Mouse (Mus musculus): ENCODE results near the gene Aifm1. TPM values are rescaled to one million over a fixed set of nuclear protein-coding genes. Genes with fewer than 3 reads are reported as not detected.

The Aifm1 gene
- polyA plus RNA-seq, 1 experiment from 2014 or later = 102 TPM

DNA sequence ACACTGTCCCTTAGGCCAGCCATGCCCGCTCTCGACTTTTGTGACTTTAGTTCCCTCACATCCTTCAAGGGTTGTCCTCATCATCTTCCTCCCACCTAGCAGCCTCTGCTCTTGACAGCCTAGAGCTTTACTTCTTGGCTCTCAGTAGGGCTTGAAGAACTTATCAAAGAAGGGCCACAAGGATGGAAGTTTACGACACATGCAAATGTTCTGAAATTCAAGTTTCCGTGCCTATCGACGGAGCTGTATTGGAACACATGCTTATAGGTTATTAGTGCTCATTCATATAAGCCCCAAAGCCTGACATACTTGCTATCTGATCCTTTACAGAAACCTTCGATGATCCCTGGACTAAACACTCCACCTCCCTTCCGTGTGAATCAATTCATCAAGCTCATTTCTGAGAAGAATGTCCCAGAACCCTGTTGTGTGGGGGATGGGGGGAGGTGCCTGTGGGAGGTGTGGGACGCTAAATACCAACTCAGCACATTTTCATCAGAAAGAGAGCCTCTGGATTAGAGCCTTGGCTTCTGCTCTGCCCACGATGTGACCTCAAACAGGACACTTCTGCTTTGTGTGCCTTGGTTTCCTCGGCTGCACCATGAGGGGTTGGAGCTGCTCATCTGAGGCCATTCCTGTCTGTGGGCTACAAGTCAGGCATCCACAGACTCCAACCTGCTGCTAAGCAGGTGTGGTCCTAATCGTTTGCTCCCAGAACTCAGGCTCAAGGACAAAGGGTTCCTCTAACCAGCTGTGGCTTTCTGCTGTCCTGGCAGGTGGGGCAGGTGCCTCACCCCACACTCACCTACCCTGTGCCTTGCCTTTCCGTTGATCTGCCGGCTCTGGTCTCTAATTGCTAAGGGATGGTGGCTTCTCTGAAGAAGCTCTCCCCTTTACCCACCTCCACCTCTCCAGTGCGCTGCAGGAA is 80.5 kb downstream of the Aifm1 start:
- peak overlapping the region; percentile 24; the same call in 1 of the 2 replicates for H3K4me2 ChIP-seq (replicated peaks)
- no peaks in the 10 kb centered on the region for H3K9me3 ChIP-seq
- peak; percentile 40 for ATAC-seq
- no peaks in the 10 kb centered on the region for H3K27me3 ChIP-seq (replicated peaks)
- H3K27ac ChIP-seq = peak overlapping the region; percentile 17; the same call in 1 of the 2 replicates
- H3K36me3 ChIP-seq = no peaks in the 10 kb centered on the region
- H3K4me1 ChIP-seq (replicated peaks) = 0 out of 2 replicates have a peak, but pooled peaks cover 18% of the 10 kb centered on the region
- 63% methylated on average over 15 of the region's 15 CpGs for WGBS
- H3K4me3 ChIP-seq (replicated peaks) = no peak overlapping the region
- H3K9ac ChIP-seq = no peak overlapping the region

DNA sequence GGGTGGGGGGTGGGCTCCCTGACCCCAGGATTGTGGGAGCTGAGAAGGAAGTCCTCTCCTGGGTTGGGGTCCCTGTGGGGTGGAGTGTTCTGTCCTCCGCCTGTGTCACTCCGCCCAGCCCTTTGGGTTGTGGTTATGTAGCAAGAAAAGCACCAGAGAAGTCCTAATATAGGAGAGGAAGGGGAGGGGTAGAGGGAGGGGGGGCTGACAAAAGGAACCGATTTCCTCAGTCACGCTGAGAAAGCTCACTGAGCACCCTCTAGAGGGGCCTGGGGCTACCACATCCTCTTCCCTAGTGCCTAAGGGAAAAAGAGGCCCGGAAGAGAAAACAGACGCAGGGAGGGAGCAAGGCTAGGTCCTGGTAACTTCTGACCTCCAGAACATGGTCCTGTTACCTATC is 83.8 kb downstream of the Aifm1 start:
- no peak overlapping the region for H3K9ac ChIP-seq
- 0 out of 2 replicates have a peak, but pooled peaks cover 18% of the 10 kb centered on the region for H3K4me1 ChIP-seq (replicated peaks)
- WGBS = 58% methylated on average over 6 of the region's 6 CpGs
- H3K4me2 ChIP-seq (replicated peaks) = no peak overlapping the region
- H3K27ac ChIP-seq = no peak overlapping the region
- no peaks in the 10 kb centered on the region for H3K9me3 ChIP-seq
- no peak for ATAC-seq
- H3K4me3 ChIP-seq (replicated peaks) = no peak overlapping the region
- no peaks in the 10 kb centered on the region for H3K36me3 ChIP-seq
- no peaks in the 10 kb centered on the region for H3K27me3 ChIP-seq (replicated peaks)

DNA sequence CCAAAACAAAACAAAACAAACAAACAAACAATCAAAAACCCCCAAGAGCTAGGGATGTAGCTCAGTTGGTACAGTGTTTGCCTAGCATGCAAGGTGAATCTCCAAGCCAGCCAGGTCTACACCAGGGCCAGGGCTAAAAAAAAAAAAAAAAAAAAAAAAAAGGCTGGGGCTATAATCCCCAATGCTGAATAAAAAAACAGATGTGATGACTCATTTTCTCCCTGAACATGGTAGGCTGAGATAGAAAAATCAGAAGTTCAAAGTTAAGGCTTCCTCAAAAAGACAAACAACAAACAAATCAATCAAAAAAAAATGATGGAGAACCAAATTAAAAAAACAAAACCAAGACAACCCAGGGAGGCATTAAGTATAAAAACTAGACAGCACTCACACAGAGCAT is 84.3 kb downstream of the Aifm1 start:
- H3K9ac ChIP-seq = no peak overlapping the region
- H3K4me1 ChIP-seq (replicated peaks) = 0 out of 2 replicates have a peak, but pooled peaks cover 16% of the 10 kb centered on the region
- no peak for ATAC-seq
- H3K9me3 ChIP-seq = no peaks in the 10 kb centered on the region
- H3K27me3 ChIP-seq (replicated peaks) = no peaks in the 10 kb centered on the region
- H3K4me2 ChIP-seq (replicated peaks) = no peak overlapping the region
- H3K36me3 ChIP-seq = no peaks in the 10 kb centered on the region
- H3K4me3 ChIP-seq (replicated peaks) = no peak overlapping the region
- H3K27ac ChIP-seq = no peak overlapping the region

DNA sequence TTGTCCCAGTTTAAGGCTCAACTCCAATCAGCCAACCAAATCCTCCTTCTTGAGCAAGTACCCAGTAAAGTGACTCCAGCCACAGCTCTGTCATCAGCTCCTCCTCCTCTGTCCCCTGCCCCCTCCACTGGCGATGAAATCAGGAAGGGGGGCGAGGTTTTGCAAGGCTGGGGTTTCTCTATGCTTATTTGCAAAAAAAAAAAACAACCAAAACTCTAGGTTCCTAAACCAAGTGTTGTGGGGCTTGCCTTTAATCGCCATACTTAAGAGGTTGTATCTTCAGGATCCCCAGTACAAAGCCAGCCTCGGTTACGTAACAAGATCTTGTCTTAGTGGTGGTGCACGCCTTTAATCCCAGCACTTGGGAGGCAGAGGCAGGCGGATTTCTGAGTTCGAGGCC is 84.7 kb downstream of the Aifm1 start:
- ATAC-seq = no peak
- WGBS = 82% methylated on average over 8 of the region's 8 CpGs

DNA sequence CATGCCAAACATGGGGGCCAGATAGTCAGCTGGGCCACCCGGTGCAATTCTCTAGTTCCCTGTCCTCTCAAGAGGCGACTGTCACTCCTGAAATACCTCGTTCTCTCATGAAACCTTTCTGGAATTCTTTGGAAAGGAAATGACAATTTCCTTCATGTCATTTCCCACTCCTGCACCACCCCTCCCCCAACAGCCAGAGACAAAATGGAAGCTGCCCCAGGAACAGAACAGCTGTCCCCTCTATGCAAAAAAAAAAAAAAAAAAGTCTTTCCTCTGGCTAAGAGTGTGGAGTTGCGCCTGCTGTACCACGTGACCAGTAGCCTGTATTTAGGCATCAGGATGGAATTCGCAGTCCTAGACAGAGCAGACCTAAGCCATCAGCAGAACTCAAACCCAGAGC is 85.1 kb downstream of the Aifm1 start:
- Histone ChIP-seq H3K36me3 (no peaks in the 10 kb centered on the region), H3K4me3 (replicated peaks) (no peak overlapping the region), H3K27ac (0 out of 2 replicates have a peak overlapping the region, but pooled peaks have one; percentile 27), H3K9me3 (no peaks in the 10 kb centered on the region), H3K27me3 (replicated peaks) (no peaks in the 10 kb centered on the region), H3K4me2 (replicated peaks) (no peak overlapping the region), H3K4me1 (replicated peaks) (0 out of 2 replicates have a peak, but pooled peaks cover 11% of the 10 kb centered on the region), H3K9ac (no peak overlapping the region)
- 76% methylated on average over 6 of the region's 6 CpGs for WGBS
- ATAC-seq = no peak

More for the DNA sequence above, 84.7 kb downstream of the Aifm1 start:
- Histone ChIP-seq H3K36me3 (no peaks in the 10 kb centered on the region), H3K27ac (no peak overlapping the region), H3K9me3 (no peaks in the 10 kb centered on the region), H3K27me3 (replicated peaks) (no peaks in the 10 kb centered on the region), H3K9ac (no peak overlapping the region), H3K4me3 (replicated peaks) (no peak overlapping the region), H3K4me1 (replicated peaks) (0 out of 2 replicates have a peak, but pooled peaks cover 15% of the 10 kb centered on the region), H3K4me2 (replicated peaks) (no peak overlapping the region)

DNA sequence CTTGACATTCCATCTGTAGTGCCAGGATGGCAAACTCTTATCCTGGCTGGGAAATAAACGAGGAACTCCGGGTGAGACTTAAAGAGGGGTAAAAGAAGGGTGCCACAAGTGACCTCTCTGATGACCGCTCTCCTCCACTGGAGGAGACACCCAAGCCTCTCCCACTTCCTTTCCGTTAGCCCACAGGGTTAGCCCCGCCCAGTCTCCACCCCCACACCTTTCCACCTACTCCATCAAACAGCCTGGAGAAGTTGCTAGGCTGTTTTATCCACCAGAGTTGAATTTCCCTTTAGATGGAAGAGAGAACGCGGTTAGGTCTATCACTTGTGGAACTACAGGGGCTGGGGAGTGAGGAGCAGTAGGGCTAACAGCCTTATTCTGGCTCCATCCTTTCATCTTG is 88.1 kb downstream of the Aifm1 start:
- ATAC-seq = no peak
- no peak overlapping the region for H3K9ac ChIP-seq
- peak overlapping the region; percentile 13; the same call in 1 of the 2 replicates for H3K27ac ChIP-seq
- no peaks in the 10 kb centered on the region for H3K9me3 ChIP-seq
- H3K36me3 ChIP-seq = no peaks in the 10 kb centered on the region
- WGBS = 54% methylated on average over 7 of the region's 7 CpGs
- no peak overlapping the region for H3K4me3 ChIP-seq (replicated peaks)
- H3K4me1 ChIP-seq (replicated peaks) = 0 out of 2 replicates have a peak, but pooled peaks cover 6% of the 10 kb centered on the region
- no peaks in the 10 kb centered on the region for H3K27me3 ChIP-seq (replicated peaks)
- no peak overlapping the region for H3K4me2 ChIP-seq (replicated peaks)

Other genes starting within 250 kb of the Aifm1 start
- 4.9 and 5.1 TPM in 2 replicates for gene Bcorl1, start 172.2 kb downstream of the Aifm1 start, polyA plus RNA-seq (2015; fragmentation: Nextera tagmentation; extraction: Ambion mirVana)
- gene Elf4, start 50.4 kb downstream of the Aifm1 start, polyA plus RNA-seq (2015; fragmentation: Nextera tagmentation; extraction: Ambion mirVana) = 13.0 and 13.9 TPM in 2 replicates
- gene Rab33a, start 5.7 kb upstream of the Aifm1 start, polyA plus RNA-seq (2015; fragmentation: Nextera tagmentation; extraction: Ambion mirVana) = 5.5 and 7.4 TPM in 2 replicates
- 6.5 and 7.6 TPM in 2 replicates for gene Zfp280c, start 80.9 kb upstream of the Aifm1 start, polyA plus RNA-seq (2015; fragmentation: Nextera tagmentation; extraction: Ambion mirVana)
- gene Slc25a14, start 109.8 kb upstream of the Aifm1 start, polyA plus RNA-seq (2015; fragmentation: Nextera tagmentation; extraction: Ambion mirVana) = 12.0 and 13.7 TPM in 2 replicates
- gene Gpr119, start 160.9 kb upstream of the Aifm1 start, polyA plus RNA-seq (2015; fragmentation: Nextera tagmentation; extraction: Ambion mirVana) = 0.21 and 0.48 TPM in 2 replicates
- gene Rbmx2, start 181.4 kb upstream of the Aifm1 start, polyA plus RNA-seq (2015; fragmentation: Nextera tagmentation; extraction: Ambion mirVana) = 19.8 and 20.4 TPM in 2 replicates

All from intestine, embryonic 15.5 days (tissue).